Mouse (Mus musculus) adrenal gland (tissue): ENCODE results near the gene Chrna1.

ENCODE experiments used
- intact Hi-C: fragments of 180-260 bp; cut with DNase I; formaldehyde crosslinking; loops from one replicate; pipeline ENCODE4 v1.15.1; 2025
- long read RNA-seq, 2 experiments: library from polyadenylated mRNA; unstranded; transcript quantifications; one replicate each; pipeline ENCODE4 v2.0.0; 2020; ENCODE audit warnings: borderline replicate concordance in 1 of 2; ENCODE audit not compliant: insufficient replicate concordance in 1 of 2

Chrna1 gene
- long read RNA-seq, experiment 1, result 0 reads
- long read RNA-seq, experiment 2, result 0 reads

DNA sequence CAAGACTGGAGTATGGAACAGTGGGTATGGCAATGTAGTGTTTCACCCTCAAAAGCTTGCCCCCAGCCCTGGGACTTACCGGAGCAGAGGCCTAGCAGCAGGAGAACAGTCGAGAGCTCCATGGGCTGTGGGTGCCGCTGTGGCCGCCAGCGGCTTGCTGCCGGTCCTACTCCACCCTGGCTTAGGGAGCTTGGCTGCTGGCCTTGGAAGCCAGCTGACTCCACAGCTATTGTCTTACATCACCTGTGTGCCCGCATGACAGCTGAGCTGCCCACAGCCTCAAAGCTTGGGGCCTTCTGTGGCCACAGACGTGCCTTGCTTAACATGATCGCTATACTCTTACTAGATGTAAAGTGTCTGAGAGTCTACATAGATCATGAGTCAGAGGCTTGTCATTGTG is at the start of gene Chrna1:
TSS of gene Chrna1 (minus strand) at position 173 of the 400 bp plus-strand sequence.
- intact Hi-C loops, result loop anchor here (5.0 kb wide), 1 partner anchor 167 kb away; no protein-coding TSS in a partner anchor

DNA sequence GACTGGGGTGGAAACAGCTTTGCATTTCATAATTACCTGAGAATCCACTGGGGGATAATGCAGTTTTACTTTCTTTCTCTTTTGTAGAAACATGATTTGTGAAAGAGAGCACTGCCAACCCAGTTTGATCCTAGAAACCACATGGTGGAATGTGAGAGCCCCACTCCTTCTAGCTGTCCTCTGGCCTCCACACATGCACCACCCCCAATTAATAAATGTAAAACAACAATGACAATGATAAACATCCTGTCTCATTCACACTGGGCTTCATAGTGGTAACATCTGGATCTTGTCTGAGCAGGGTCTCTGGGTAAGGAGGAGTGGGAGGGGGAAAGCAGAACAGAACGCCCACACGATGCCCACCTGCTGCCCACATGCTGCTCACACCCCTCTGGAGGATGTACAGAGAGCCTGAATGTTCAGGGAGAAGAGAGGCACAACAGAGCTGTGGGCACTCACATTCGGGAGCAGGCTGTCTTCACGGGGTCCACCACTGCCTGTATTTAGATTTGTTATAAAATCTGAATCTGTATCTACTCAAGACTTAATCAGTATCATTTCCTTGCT is 38.4 kb upstream of the Chrna1 start:
- intact Hi-C loops, result no loop called here

DNA sequence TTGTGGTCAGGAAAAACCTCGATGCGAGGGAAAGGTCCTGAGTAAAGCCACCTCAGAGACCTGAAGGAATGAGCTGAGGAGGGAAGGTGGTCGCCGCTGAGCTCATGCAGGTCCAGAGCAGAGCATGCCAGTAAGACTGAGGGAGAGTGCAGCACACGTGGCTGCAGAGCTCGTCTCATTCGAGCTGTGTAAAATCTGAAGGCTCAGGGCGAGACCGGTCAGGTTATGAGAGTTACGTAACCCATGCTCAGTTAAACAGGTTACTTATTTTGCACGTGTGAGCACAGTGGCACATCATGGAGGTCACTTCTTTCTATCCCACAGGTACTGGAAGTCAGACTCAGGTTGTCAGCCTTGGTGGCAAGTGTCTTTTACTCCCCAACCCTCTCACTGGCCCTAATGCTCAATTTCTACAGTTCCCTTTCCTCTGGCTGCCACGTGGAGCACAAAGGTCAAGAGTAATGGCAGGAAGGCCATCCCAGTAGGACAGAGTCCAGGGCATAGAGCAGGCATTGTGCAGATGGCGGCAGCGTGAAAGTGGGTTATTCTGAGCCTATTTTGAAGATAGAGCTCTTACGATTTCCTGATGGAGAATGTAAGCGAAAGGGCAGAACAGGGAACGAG is 36.4 kb upstream of the Chrna1 start:
- intact Hi-C loops, result no loop called here

DNA sequence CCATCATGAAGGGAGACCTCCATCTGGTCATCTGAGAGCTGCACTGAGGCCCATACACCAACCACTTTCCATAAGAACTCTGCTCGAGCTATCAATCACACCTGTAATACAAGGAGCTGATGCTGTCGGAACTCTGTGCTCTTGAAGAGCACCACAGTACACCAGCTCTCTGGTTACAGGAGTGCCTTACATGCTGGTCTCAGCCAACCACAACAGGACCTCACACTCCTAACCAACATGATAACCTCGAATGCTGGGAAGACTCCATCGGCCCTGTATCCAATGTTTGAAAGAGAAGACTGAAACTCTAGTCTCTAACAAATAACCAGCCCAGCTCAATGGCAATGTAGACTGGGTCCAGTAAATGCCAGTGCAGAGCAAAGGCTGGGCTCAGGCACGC is 35.3 kb upstream of the Chrna1 start:
- intact Hi-C loops, result no loop called here

DNA sequence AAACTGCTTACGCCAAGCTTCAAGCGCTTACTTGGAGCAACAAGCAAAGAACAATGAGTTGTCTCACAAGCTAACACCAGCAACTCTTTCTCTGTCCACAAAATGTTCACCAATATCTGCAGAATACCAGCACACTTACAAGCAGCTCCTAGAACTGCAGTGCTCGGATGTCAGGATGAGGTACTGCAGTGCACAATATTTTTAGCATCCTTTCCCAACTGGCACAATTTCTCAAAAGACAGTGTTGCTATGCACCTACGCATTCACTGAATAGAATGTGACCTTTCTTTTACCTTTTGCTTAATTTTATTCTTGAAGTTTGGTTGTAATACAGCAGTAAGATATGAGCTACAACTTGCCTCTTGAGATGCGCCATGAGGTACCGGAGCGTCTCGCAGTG is 34.2 kb upstream of the Chrna1 start:
- intact Hi-C loops, result no loop called here

DNA sequence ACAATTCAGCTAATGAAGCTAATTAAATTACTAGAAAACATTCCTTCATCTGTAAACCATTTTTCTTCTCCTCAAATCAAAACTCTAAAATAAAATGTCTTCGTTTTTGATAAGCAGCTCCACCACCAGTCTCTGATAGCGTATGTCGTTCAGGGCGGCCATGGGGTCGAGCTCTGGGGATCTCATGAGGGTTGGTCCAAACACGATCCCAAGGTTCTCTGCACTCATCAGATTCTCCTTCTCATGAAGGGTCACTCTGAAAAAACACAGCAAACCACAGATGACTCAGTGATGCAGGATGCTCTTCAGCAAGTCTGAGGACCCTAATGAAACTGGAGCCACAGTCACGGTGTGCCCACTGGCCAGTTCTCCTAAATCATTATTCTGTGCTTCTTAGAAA is 32.8 kb upstream of the Chrna1 start:
- intact Hi-C loops, result no loop called here

DNA sequence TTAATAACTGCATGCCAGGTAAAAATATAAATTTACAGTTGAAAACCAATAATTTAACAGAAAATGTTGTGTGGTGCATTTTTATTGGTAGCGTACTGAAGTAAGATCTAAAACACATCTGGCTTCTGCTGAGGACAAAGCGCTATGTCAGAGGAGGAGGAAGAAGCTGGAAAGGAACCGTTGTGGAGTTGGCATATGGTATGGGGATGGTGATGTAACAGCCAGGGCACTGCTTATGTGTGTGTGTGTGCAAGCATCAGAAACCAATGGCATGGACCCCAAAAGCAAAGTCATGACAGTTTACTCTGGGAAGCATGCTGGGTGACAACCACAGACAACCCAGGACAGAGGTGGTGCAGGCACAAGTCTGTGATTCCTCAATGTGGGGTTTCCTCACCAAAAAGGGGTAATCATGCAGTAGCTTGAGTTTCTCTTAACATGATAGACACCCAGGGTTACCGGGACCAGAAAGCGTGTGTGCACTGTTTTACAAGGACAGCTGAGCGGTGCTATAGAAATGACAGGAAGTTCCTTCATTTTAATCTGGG is 32.3 kb upstream of the Chrna1 start:
- intact Hi-C loops, result no loop called here

- intact Hi-C loops, result no loop called here
Observed at GRCm38 (mm10) chr2:73611798-73612197, 31.7 kb upstream of the Chrna1 start.

- intact Hi-C loops, result no loop called here
Observed at GRCm38 (mm10) chr2:73609724-73610210, 29.6 kb upstream of the Chrna1 start.

DNA sequence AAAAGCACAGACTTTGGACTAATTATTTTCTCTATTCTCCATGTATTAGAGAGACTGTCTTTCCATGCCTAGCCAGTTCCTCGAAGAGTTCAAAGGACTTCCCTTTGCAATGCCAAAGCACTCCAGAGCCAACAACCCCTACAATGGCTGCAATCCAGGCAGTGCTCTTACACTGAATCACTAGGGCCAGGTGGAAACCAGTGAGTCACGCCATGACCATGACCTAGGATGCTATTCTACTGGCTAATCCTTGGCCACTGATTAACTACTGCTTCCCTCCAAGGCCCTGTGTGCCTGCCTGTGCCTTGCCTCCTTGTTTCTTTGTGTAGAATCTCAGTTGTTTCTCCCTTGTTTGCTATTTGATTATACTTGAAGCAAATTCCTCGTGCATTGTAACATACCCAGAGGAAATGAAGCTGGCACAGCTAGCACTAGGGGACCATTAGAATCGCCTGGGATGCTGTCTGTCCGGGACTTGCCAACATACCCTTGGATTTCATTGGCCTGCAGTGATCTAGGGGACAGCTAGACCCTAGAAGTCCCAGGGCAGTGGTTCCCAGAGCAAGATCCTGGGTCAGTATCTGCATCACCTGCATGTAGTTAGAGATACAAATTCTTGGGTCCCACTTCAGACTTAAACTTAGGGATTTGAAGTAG is 29.1 kb upstream of the Chrna1 start:
- intact Hi-C loops, result no loop called here

DNA sequence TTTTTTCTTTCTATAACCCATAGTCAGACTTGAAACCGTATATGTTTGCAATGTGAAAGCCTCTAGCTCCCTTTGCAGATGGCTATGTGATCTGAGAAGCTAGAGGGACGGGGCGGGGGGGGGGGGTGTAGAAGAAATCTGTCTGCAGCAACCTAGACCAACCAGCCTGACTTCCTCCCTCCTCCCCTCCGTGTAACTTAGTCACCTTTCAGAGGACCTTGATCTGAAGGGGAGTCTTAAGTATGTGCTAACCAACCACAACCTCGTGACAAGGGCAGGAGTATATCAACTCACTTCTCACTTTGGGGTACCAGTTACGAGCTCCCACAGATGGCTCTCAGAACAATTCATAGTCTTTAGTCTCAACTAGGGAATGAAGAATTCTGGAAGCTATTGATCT is 28.3 kb upstream of the Chrna1 start:
- intact Hi-C loops, result no loop called here

GRCm38 (mm10) chr2:73607609-73608008 is 27.5 kb upstream of the Chrna1 start:
- intact Hi-C loops, result no loop called here

GRCm38 (mm10) chr2:73607146-73607545 is 27.0 kb upstream of the Chrna1 start:
- intact Hi-C loops, result no loop called here

- intact Hi-C loops, result no loop called here
Observed at GRCm38 (mm10) chr2:73606616-73607015, 26.5 kb upstream of the Chrna1 start.

DNA sequence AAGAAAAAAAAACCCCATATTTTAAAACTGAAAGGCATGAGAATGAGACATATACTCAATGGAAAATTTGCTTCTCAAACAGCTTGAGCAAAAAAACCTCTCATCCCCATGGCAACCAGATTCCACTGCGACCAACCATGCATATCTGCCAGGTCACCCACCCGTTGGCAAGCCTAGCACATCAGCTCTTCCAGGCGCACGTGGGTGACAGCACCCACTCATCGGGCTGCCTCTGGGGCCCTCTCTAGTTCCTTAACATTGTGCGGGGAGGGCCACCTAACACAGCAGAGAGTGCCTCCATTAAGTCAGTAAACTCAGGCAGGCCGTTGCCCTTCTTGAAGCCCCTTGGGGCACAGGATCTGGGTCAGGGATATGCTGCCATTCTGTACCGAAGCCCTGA is 24.9 kb upstream of the Chrna1 start:
- intact Hi-C loops, result no loop called here

GRCm38 (mm10) chr2:73604579-73604978 is 24.4 kb upstream of the Chrna1 start:
- intact Hi-C loops, result no loop called here

DNA sequence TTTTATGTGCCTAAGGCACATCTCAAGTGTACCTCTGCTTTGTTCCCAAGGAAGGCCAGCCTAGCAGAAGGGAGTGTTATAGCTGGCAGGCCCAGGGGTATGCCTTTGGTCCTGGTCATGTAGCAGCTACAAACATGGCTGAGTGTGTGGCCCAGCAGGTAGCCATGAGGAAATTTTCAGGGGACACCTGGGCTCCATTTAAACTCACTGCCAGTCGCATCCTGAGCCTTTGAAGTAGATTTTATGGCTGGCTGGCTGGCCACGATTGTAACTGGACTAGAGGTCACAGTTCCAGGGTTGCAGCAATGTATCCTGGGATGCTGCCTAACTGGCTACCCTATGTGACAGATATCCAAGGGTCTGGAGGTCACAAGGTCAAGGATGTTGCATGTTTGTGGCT is 20.5 kb upstream of the Chrna1 start:
- intact Hi-C loops, result no loop called here

- intact Hi-C loops, result no loop called here
Observed at GRCm38 (mm10) chr2:73597772-73598171, 17.6 kb upstream of the Chrna1 start.

DNA sequence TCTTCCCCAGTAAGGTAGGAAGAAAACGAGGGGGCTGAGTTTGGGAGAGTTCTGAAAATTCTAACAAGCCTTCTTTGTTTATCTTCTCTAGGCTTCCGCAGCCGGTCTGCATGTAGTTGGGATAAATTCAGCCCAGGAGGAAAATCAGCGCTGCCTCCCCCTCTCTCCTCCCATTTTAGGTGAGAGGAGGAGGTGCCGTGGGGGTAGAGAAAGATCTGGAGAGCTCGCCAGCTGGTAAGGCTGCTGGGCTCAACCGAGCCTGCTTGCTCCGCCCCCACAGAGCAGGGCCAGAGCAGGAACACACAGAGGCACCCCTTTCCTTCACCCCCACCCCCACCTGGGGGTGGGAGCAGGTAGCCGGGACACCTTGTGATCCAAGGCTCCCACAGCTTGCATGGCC is 16.6 kb upstream of the Chrna1 start:
- intact Hi-C loops, result no loop called here

GRCm38 (mm10) chr2:73596326-73596725 is 16.2 kb upstream of the Chrna1 start:
- intact Hi-C loops, result no loop called here

- intact Hi-C loops, result no loop called here
Observed at GRCm38 (mm10) chr2:73593101-73593439, 12.9 kb upstream of the Chrna1 start.
